Mouse (Mus musculus) hindbrain, embryonic 14.5 days (tissue): ENCODE measurements around the gene Ell3. TPM values are rescaled to one million over a fixed set of nuclear protein-coding genes. Genes with fewer than 3 reads are reported as not detected.
"Not testable (repeated sequence)": the region's sequence is repeated elsewhere in the genome, so short reads cannot be mapped to it uniquely, and the experiment has no call there.

Experiments
- ATAC-seq: fragments of 200-750 bp; cut with Nextera tagmentation; 2 replicates; pipeline ENCODE4 v1.8.0; 2017; ENCODE audit warnings: moderate number of reproducible peaks, mild to moderate bottlenecking, moderate TSS enrichment, moderate library complexity; ENCODE audit not compliant: low FRiP score
- DNase-seq: peaks from one replicate; pipeline ENCODE4 v3.0.0-alpha.2; 2015; ENCODE audit warnings: low spot score
- H3K27ac ChIP-seq: fragments of 300-500 bp; sonication (generic); 2 replicates; pipeline ENCODE4 v1.5.1; 2014; ENCODE audit warnings: mild to moderate bottlenecking, moderate library complexity
- H3K27me3 ChIP-seq: fragments of 300-500 bp; sonication (generic); 2 replicates; pipeline ENCODE4 v1.6.1; 2014; ENCODE audit warnings: mild to moderate bottlenecking, low read length, mixed read lengths; ENCODE audit not compliant: control insufficient read depth, insufficient read depth
- H3K36me3 ChIP-seq: fragments of 300-500 bp; sonication (generic); replicated peaks from 2 replicates; pipeline ENCODE4 v1.6.1; 2014; ENCODE audit not compliant: control insufficient read depth, insufficient read depth
- H3K4me1 ChIP-seq: fragments of 300-500 bp; sonication (generic); replicated peaks from 2 replicates; pipeline ENCODE4 v1.6.1; 2014; ENCODE audit warnings: antibody characterized with exemption, low read length, mixed read lengths; ENCODE audit not compliant: control insufficient read depth, insufficient read depth
- H3K4me2 ChIP-seq: fragments of 300-500 bp; sonication (generic); replicated peaks from 2 replicates; pipeline ENCODE4 v1.6.1; 2014; ENCODE audit warnings: mild to moderate bottlenecking, moderate library complexity
- H3K4me3 ChIP-seq: fragments of 300-500 bp; sonication (generic); replicated peaks from 2 replicates; pipeline ENCODE4 v1.5.1; 2014; ENCODE audit warnings: mild to moderate bottlenecking, low read length
- H3K9ac ChIP-seq: fragments of 300-500 bp; sonication (generic); 2 replicates; pipeline ENCODE4 v1.6.1; 2014
- H3K9me3 ChIP-seq: fragments of 300-500 bp; sonication (generic); 2 replicates; pipeline ENCODE4 v1.6.1; 2016; ENCODE audit warnings: low read length; ENCODE audit not compliant: control insufficient read depth
- WGBS: fragments of 180-500 bp; shearing (Covaris S2); extraction: QIAGEN DNeasy Blood & Tissue Kit; methylation state at CpG from one replicate; pipeline ENCODE4 v1.1.7; 2014; 5-methylcytosine and 5-hydroxymethylcytosine counted together
- polyA plus RNA-seq: library from polyadenylated mRNA; unstranded; fragments of >200 nt; fragmentation: Nextera tagmentation; extraction: Ambion mirVana; gene quantifications from 2 replicates; pipeline ENCODE4 v1.2.1, GENCODE M21; 2014

The Ell3 gene
- polyA plus RNA-seq = 1.5 and 2.6 TPM in 2 replicates

- Histone ChIP-seq H3K9ac (no peak within 1 kb of the TSS), H3K27me3 (peaks cover 26% of the 10 kb centered on the region), H3K36me3 (peaks cover 10% of the 10 kb centered on the region), H3K4me3 (no peak within 1 kb of the TSS), H3K4me2 (0 out of 2 replicates have a peak within 1 kb of the TSS, but pooled peaks have one; percentile 51), H3K4me1 (peaks cover 12% of the 10 kb centered on the region; the same call in 1 of the 2 replicates), H3K27ac (no peak within 1 kb of the TSS), H3K9me3 (no peaks in the 10 kb centered on the region)
- ATAC-seq (no peak), DNase-seq (no peak)
- 93% methylated on average over 1 of the region's 1 CpGs for whole genome bisulfite sequencing
Measured at GRCm38 (mm10) chr2:121444178-121444577, at the start of gene Ell3. TSS of gene Ell3 (minus strand) at chr2:121444278.

- not testable (repeated sequence) for DNase-seq, ATAC-seq, H3K9ac ChIP-seq, H3K36me3 ChIP-seq, H3K27me3 ChIP-seq, H3K4me1 ChIP-seq, H3K4me3 ChIP-seq, H3K4me2 ChIP-seq, H3K9me3 ChIP-seq, H3K27ac ChIP-seq
- WGBS = 83% methylated on average over 1 of the region's 2 CpGs
Measured at GRCm38 (mm10) chr2:121484403-121484802, 40.3 kb upstream of the Ell3 start.

DNA sequence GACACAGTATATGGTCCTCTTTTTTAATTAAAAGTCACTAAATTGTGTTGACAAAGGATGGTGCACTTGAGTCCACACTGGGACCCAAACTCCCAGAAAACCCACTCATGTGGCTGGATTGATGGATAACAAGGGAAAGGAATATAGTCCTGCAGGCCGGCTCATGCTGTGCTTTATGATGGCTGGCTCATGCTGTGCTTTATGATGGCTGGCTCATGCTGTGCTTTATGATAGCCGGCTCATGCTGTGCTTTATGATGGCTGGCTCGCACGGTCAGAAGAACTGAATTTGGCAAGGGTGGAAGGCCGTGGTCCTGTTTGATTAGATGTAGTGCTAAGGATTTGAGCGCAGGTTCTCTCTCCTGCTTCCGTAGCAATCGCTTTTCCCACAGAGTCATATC, 39.5 kb upstream of the Ell3 start:
- H3K4me2 ChIP-seq = 0 out of 2 replicates have a peak overlapping the region, but pooled peaks have one; percentile 1
- H3K27me3 ChIP-seq = no peaks in the 10 kb centered on the region
- no peak overlapping the region for H3K27ac ChIP-seq
- H3K4me3 ChIP-seq = no peak overlapping the region
- H3K4me1 ChIP-seq = no peaks in the 10 kb centered on the region; the same call in 1 of the 2 replicates
- H3K9ac ChIP-seq = no peak overlapping the region
- no peak for ATAC-seq
- no peaks in the 10 kb centered on the region for H3K36me3 ChIP-seq
- H3K9me3 ChIP-seq = no peaks in the 10 kb centered on the region
- DNase-seq = no peak
- 34% methylated on average over 8 of the region's 8 CpGs for WGBS

GRCm38 (mm10) chr2:121480916-121481315, 36.8 kb upstream of the Ell3 start:
- not testable (repeated sequence) for DNase-seq, H3K4me3 ChIP-seq, ATAC-seq, H3K4me2 ChIP-seq, H3K27ac ChIP-seq, H3K4me1 ChIP-seq, H3K9me3 ChIP-seq, H3K27me3 ChIP-seq, H3K9ac ChIP-seq, H3K36me3 ChIP-seq
- 90% methylated on average over 13 of the region's 13 CpGs for WGBS

GRCm38 (mm10) chr2:121480498-121480897, 36.4 kb upstream of the Ell3 start:
- Histone ChIP-seq H3K9me3 (no peaks in the 10 kb centered on the region), H3K4me2 (no peak overlapping the region), H3K4me3 (no peak overlapping the region), H3K9ac (no peak overlapping the region), H3K27me3 (no peaks in the 10 kb centered on the region), H3K27ac (no peak overlapping the region), H3K4me1 (no peaks in the 10 kb centered on the region; the same call in 1 of the 2 replicates), H3K36me3 (no peaks in the 10 kb centered on the region)
- WGBS = 54% methylated on average over 3 of the region's 3 CpGs
- no peak for ATAC-seq
- no peak for DNase-seq

GRCm38 (mm10) chr2:121477491-121478266, 33.6 kb upstream of the Ell3 start:
- no peak overlapping the region for H3K4me2 ChIP-seq
- H3K9ac ChIP-seq = no peak overlapping the region
- no peak for ATAC-seq
- no peaks in the 10 kb centered on the region; the same call in 1 of the 2 replicates for H3K4me1 ChIP-seq
- WGBS = 70% methylated on average over 3 of the region's 3 CpGs
- H3K36me3 ChIP-seq = no peaks in the 10 kb centered on the region
- no peak overlapping the region for H3K27ac ChIP-seq
- DNase-seq = no peak
- H3K27me3 ChIP-seq = no peaks in the 10 kb centered on the region
- H3K9me3 ChIP-seq = no peaks in the 10 kb centered on the region
- no peak overlapping the region for H3K4me3 ChIP-seq

DNA sequence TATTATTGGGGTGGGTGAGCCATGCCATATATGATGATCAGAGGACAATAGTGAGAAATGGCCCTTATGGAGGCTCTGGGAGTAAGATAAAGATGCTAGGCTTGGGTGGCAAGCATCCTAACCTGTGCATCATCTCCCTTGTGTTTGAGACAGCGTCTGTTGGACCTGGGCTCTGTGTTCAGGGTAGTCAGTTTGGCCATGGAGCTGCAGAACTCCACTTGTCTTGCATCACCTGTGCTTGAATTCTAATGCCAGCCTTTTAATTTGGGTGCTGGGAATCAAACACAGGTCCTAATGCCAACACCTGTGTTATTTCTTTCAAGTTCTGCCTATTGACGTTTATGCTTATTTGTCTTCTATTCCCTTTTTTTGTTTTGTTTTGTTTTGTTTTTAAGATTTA, 31.2 kb upstream of the Ell3 start:
- H3K9ac ChIP-seq, H3K4me3 ChIP-seq, H3K4me2 ChIP-seq, H3K36me3 ChIP-seq, ATAC-seq, H3K27ac ChIP-seq, H3K27me3 ChIP-seq, H3K9me3 ChIP-seq, H3K4me1 ChIP-seq, DNase-seq: not testable (repeated sequence)
- WGBS = 95% methylated on average over 2 of the region's 2 CpGs

DNA sequence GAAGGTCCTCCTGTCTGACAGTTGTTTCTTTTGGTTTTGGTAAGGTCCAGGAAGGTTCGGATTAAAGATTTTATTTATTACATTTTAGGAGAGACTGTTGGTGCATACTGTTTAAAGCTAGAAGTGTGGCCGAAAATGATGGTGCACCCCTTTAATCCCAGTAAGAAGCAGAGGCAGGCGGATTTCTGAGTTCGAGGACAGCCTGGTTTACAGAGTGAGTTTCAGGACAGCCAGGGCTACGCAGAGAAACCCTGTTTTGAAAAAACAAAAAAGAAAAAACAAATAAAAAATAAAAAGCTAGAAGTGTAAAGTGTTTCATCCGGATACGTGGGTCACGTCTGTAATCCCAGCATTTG, 30.1 kb upstream of the Ell3 start:
- Histone ChIP-seq H3K4me3 (peak overlapping the region; percentile 59), H3K9ac (peak overlapping the region; percentile 71), H3K27ac (peak overlapping the region; percentile 74), H3K36me3 (no peaks in the 10 kb centered on the region; the same call in 1 of the 2 replicates), H3K27me3 (no peaks in the 10 kb centered on the region), H3K4me2 (peak overlapping the region; percentile 72), H3K9me3 (no peaks in the 10 kb centered on the region), H3K4me1 (no peaks in the 10 kb centered on the region; the same call in 1 of the 2 replicates)
- ATAC-seq = peak; percentile 70
- 38% methylated on average over 8 of the region's 8 CpGs for WGBS
- DNase-seq = no peak

DNA sequence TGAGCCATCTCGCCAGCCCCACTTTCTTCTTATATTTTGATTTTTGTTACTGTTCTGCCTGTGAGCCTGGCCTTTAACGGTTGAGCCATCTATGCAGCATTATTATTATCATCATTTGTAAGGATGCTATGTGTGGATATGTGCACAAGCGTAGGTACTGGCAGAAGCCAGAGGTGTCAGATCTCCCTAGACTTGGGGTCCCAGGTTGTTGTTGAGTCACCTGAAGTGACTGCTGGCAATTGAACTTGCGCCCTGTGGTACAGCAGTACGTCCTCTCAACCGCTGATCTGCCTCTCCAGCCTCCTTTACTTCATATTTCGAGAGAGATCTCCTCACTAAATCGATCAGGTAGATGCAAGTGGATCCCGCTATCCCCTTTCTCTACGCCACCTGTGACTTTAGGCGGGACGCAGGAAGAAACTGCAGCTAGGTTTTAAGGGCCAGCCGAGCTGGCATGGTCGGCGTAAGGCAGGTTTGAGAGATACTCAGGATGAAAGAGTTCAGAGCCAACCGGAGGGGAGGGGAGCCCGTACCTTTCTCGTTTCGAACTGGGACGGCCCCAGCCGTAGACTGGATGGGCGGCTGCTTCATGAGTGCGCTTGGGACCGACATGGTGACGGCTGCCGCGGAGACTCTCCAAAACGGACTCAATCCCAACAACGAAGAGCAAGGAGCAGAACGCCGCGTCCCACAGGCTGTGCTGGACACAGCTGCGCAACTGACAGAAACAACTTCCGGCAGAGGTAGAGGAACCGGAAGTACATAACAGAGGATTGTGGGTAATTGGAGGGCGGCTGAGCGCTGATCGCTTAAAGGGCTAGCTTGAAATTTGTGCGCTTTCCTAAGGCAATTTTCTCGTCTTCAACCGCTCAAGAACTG, 29.5 kb upstream of the Ell3 start, which contains the start of gene Mfap1b:
Gene Mfap1b (minus strand): TSS at position 767 of the 879 bp plus-strand sequence.
- not testable (repeated sequence) for H3K36me3 ChIP-seq, H3K27me3 ChIP-seq, H3K9me3 ChIP-seq, H3K4me1 ChIP-seq
- DNase-seq = peak; percentile 94
- WGBS = 7% methylated on average over 39 of the region's 41 CpGs
- ATAC-seq = peak; percentile 97
- Histone ChIP-seq H3K4me3 (peak within 1 kb of the TSS; percentile 59), H3K9ac (peak within 1 kb of the TSS; percentile 71), H3K4me2 (peak within 1 kb of the TSS; percentile 72), H3K27ac (peak within 1 kb of the TSS; percentile 74)
